Mouse (Mus musculus) cerebellum, adult 18-20 months (tissue): Measurements from ENCODE around the gene Vmn1r169.
"Not testable (repeated sequence)": the region's sequence is repeated elsewhere in the genome, so short reads cannot be mapped to it uniquely, and the experiment has no call there.

ENCODE experiments used
- DNase-seq, 2 experiments: peaks; one replicate each; pipeline ENCODE4 v3.0.0; 2021

Vmn1r169 gene

GRCm38 (mm10) chr7:23575226-23575625 is at the start of gene Vmn1r169:
Vmn1r169 (plus strand) TSS chr7:23575526.
- DNase-seq, result not testable (repeated sequence)

DNA sequence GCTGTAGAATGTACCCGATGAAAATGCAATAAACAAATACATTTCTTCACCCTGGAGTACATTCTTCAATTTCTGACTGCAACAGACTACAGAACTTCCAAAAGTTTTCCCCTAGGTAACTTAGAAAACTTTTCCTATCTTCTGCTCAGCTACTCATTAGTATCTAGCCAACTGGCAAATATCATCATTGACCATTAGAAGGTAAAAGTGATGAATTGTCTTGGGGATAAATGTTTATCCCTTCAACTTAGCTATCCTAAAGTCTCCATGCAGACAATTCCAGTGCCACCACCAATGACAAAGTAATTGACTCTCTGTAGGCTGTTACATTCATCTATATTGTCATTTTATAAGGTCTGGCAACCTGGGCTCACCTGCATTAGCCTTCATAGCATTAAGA is 35.9 kb upstream of the Vmn1r169 start, which contains the start of gene Vmn1r168:
Vmn1r168 (plus strand) TSS at position 301 of the 400 bp plus-strand sequence.
- DNase-seq, result not testable (repeated sequence)

- not testable (repeated sequence) for DNase-seq
Measured at GRCm38 (mm10) chr7:23605875-23606274, 30.5 kb downstream of the Vmn1r169 start, which contains the start of gene Vmn1r170. Vmn1r170 (plus strand) TSS chr7:23606175.
